Comparison of ENCODE assay signal across 8 mouse cellular contexts in the genomic region with DNA sequence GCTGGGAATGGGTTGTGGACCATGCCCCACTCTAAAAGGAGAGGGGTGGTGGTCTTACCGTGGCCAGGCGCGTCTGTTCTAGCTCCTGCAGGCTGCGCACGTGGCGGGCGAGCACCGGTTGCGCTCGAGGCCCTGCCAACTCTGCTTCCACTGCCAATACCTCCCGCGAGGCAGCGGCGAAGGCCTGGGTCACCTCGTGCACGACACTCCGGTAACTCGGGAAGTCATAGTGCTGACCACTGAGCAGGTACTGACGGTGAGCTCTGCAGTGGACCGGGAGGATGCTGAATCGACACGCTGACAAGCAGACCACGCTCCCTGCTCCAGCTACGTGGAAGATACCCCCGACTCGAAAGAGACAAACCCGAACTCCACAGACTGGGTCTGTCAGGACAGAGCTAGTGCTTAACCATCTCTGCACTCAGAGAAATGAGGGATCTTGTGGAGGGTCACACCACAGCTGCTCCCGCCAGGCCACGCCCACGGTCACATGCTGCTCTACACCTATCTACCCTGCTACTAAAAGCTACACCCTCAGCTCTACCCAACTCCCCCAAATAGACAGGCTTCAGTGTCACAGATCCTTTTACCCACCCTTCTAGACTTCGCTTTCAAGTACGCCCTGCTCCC. TPM values are rescaled to one million over a fixed set of nuclear protein-coding genes. Genes with fewer than 3 reads are reported as not detected.
DNase-seq lines count a peak whose midpoint lies in the region; ATAC-seq and TF ChIP-seq lines count a peak whose summit lies in the region.

No protein-coding gene starts in this region.

- H3K79me2 ChIP-seq in macrophage (ENCODE audit: inconsistent target) = peaks cover 27% of the 10 kb centered on the region

- peak overlapping the region; percentile 93; the same call in 1 of the 2 replicates for H3K27ac ChIP-seq in kidney, embryonic 16.5 days (ENCODE audit: low read length)
- no peak overlapping the region; the same call in 1 of the 2 replicates for H3K27ac ChIP-seq in bone marrow macrophage, adult 2 months (ENCODE audit: insufficient read depth, low read depth, low read length)
- H3K27ac ChIP-seq in heart, postnatal 0 days (ENCODE audit: low read depth) = peak overlapping the region; percentile 89; the same call in 1 of the 2 replicates
- peak overlapping the region; percentile 29 for H3K27ac ChIP-seq in macrophage

- no peak for TF ChIP-seq CTCF in bone marrow macrophage, adult 2 months (IDR thresholded peaks at IDR 0.05; ENCODE audit: low read depth, low read length)
- TF ChIP-seq CTCF in heart, postnatal 0 days (IDR thresholded peaks at IDR 0.05; ENCODE audit: low read depth) = no peak

- 37% methylated on average over 32 of the region's 32 CpGs for WGBS in kidney, embryonic 16.5 days
- WGBS in heart, postnatal 0 days = 37% methylated on average over 32 of the region's 32 CpGs
- 48% methylated on average over 27 of the region's 32 CpGs for WGBS in macrophage (ENCODE audit: missing documents)

- H3K27me3 ChIP-seq in kidney, embryonic 16.5 days (ENCODE audit: insufficient read depth, low read length) = peaks cover 34% of the 10 kb centered on the region
- peaks cover 22% of the 10 kb centered on the region for H3K27me3 ChIP-seq in heart, postnatal 0 days (ENCODE audit: control insufficient read depth, insufficient read depth, low read length)

- H3K4me2 ChIP-seq in kidney, embryonic 16.5 days (replicated peaks; ENCODE audit: low read depth, low read length) = peak overlapping the region; percentile 81
- H3K4me2 ChIP-seq in heart, postnatal 0 days (ENCODE audit: low read depth, low read length) = peak overlapping the region; percentile 76

- H3K4me3 ChIP-seq in kidney, embryonic 16.5 days (ENCODE audit: low read length) = peak overlapping the region; percentile 77
- H3K4me3 ChIP-seq in bone marrow macrophage, adult 2 months (ENCODE audit: insufficient read depth, low read length) = peak overlapping the region; percentile 80
- peak overlapping the region; percentile 87 for H3K4me3 ChIP-seq in heart, postnatal 0 days (ENCODE audit: low read depth, low read length)
- H3K4me3 ChIP-seq in macrophage (ENCODE audit: inconsistent target) = peak overlapping the region; percentile 63

- peak overlapping the region; percentile 94 for H3K9ac ChIP-seq in kidney, embryonic 16.5 days (replicated peaks; ENCODE audit: low read length)
- peak overlapping the region; percentile 81 for H3K9ac ChIP-seq in heart, postnatal 0 days (replicated peaks; ENCODE audit: low read depth, low read length)

- DNase-seq in kidney, adult 18-20 months = no peak
- DNase-seq in heart, postnatal 0 days (ENCODE audit: low spot score) = no peak
- no peak for DNase-seq in ovary, postnatal 10 days (ENCODE audit: low spot score)
- DNase-seq in retina, embryonic 14.5 days (ENCODE audit: low spot score) = no peak

- ATAC-seq in kidney, embryonic 16.5 days (ENCODE audit: low FRiP score, low TSS enrichment) = peak; percentile 17
- ATAC-seq in heart, postnatal 0 days (ENCODE audit: insufficient read depth, low read depth) = peak; percentile 1; the same call in 1 of the 2 replicates
- ATAC-seq in CD4-positive, CD25-positive, alpha-beta regulatory T cell, adult 4 months = no peak

- H3K4me1 ChIP-seq in kidney, embryonic 16.5 days (ENCODE audit: insufficient read depth, low read length) = peaks cover 54% of the 10 kb centered on the region
- no peaks in the 10 kb centered on the region for H3K4me1 ChIP-seq in bone marrow macrophage, adult 2 months (ENCODE audit: control insufficient read depth, insufficient read depth, low read length)
- H3K4me1 ChIP-seq in heart, postnatal 0 days (ENCODE audit: control insufficient read depth, insufficient read depth) = peaks cover 30% of the 10 kb centered on the region

- no peak for TF ChIP-seq EP300 in heart, postnatal 0 days (IDR thresholded peaks at IDR 0.05; ENCODE audit: low read depth)

- TF ChIP-seq POLR2A in bone marrow macrophage, adult 2 months (IDR thresholded peaks at IDR 0.05; ENCODE audit: borderline replicate concordance, low read depth, low read length) = no peak

- H3K36me3 ChIP-seq in kidney, embryonic 16.5 days (ENCODE audit: insufficient read depth, low read length) = peaks cover 15% of the 10 kb centered on the region
- peaks cover 17% of the 10 kb centered on the region for H3K36me3 ChIP-seq in heart, postnatal 0 days (replicated peaks; ENCODE audit: control insufficient read depth, insufficient read depth, low read length)
- peaks cover 7% of the 10 kb centered on the region; the same call in 1 of the 2 replicates for H3K36me3 ChIP-seq in macrophage (ENCODE audit: inconsistent target)

- no peaks in the 10 kb centered on the region for H3K9me3 ChIP-seq in kidney, embryonic 16.5 days (ENCODE audit: low read length)
- H3K9me3 ChIP-seq in heart, postnatal 0 days (replicated peaks; ENCODE audit: control insufficient read depth, low read length) = no peaks in the 10 kb centered on the region

RNA-seq across cellular contexts. Expression of a gene that starts 0.7 kb away (rescaled TPM):
- polyA plus RNA-seq in kidney, embryonic 16.5 days (2015; fragmentation: Nextera tagmentation; extraction: Ambion mirVana) = 133 and 135 TPM in 2 replicates
- polyA plus RNA-seq in bone marrow macrophage, adult 2 months (2012; ENCODE audit: insufficient read depth, insufficient read length, missing spikeins) = 80.7 and 86.0 TPM in 2 replicates
- 121 and 145 TPM in 2 replicates for total RNA-seq in heart, postnatal 0 days (2014; rRNA removed; ENCODE audit: low replicate concordance)
- polyA plus RNA-seq in heart, postnatal 0 days (2015; fragmentation: Nextera tagmentation; extraction: Ambion mirVana) = 139 and 146 TPM in 2 replicates
- 10 to 100 TPM in 18 of 26 experiments, 1 to 10 TPM in 8; 4.0 to 44.4 (median 19.7) TPM for total RNA-seq in macrophage (2018; cell fraction: chromatin; rRNA removed)
- total RNA-seq in macrophage (2018; cell fraction: cytosol; rRNA removed) = 100 to 1,000 TPM in 7 of 26 experiments, 10 to 100 TPM in 19; 62.5 to 111 (median 90.4) TPM
- total RNA-seq in macrophage (2018; cell fraction: nucleus; rRNA removed) = 10 to 100 TPM in 25 of 26 experiments, 1 to 10 TPM in 1; 7.9 to 67.7 (median 32.9) TPM
- polyA plus RNA-seq in macrophage (2018) = 37.3 to 87.0 TPM (median 75.4 TPM) in 3 replicates
- 10 to 100 TPM; 82.2 to 83.2 TPM for polyA plus RNA-seq in CD4-positive, CD25-positive, alpha-beta regulatory T cell, adult 4 months (2017; shearing (Covaris generic))

RNA-seq across cellular contexts. Expression of a gene that starts 4.8 kb away (rescaled TPM):
- polyA plus RNA-seq in kidney, embryonic 16.5 days (2015; fragmentation: Nextera tagmentation; extraction: Ambion mirVana) = 869 and 882 TPM in 2 replicates
- polyA plus RNA-seq in bone marrow macrophage, adult 2 months (2012; ENCODE audit: insufficient read depth, insufficient read length, missing spikeins) = 825 and 873 TPM in 2 replicates
- 887 and 1,064 TPM in 2 replicates for total RNA-seq in heart, postnatal 0 days (2014; rRNA removed; ENCODE audit: low replicate concordance)
- polyA plus RNA-seq in heart, postnatal 0 days (2015; fragmentation: Nextera tagmentation; extraction: Ambion mirVana) = 1,011 and 1,075 TPM in 2 replicates
- 100 to 1,000 TPM in 1 of 26 experiments, 10 to 100 TPM in 25; 15.6 to 152 (median 42.1) TPM for total RNA-seq in macrophage (2018; cell fraction: chromatin; rRNA removed)
- total RNA-seq in macrophage (2018; cell fraction: cytosol; rRNA removed) = 1,000 to 10,000 TPM in 13 of 26 experiments, 100 to 1,000 TPM in 13; 668 to 1,500 (median 1,029) TPM
- 100 to 1,000 TPM in 21 of 26 experiments, 10 to 100 TPM in 5; 73.7 to 183 (median 129) TPM for total RNA-seq in macrophage (2018; cell fraction: nucleus; rRNA removed)
- polyA plus RNA-seq in macrophage (2018) = 907 to 1,116 TPM (median 1,045 TPM) in 3 replicates
- polyA plus RNA-seq in CD4-positive, CD25-positive, alpha-beta regulatory T cell, adult 4 months (2017; shearing (Covaris generic)) = 1,000 to 10,000 TPM; 3,148 to 3,732 TPM

RNA-seq across cellular contexts. Expression of a gene that starts 12.9 kb away (rescaled TPM):
- 29.3 and 30.7 TPM in 2 replicates for polyA plus RNA-seq in kidney, embryonic 16.5 days (2015; fragmentation: Nextera tagmentation; extraction: Ambion mirVana)
- 0.97 and 1.0 TPM in 2 replicates for polyA plus RNA-seq in bone marrow macrophage, adult 2 months (2012; ENCODE audit: insufficient read depth, insufficient read length, missing spikeins)
- not detected in 2 replicates for total RNA-seq in heart, postnatal 0 days (2014; rRNA removed; ENCODE audit: low replicate concordance)
- polyA plus RNA-seq in heart, postnatal 0 days (2015; fragmentation: Nextera tagmentation; extraction: Ambion mirVana) = 0.16 and 0.66 TPM in 2 replicates
- 1 to 10 TPM in 1 of 26 experiments, not detected in 25; 8.9 TPM for total RNA-seq in macrophage (2018; cell fraction: chromatin; rRNA removed)
- not detected for total RNA-seq in macrophage (2018; cell fraction: cytosol; rRNA removed)
- total RNA-seq in macrophage (2018; cell fraction: nucleus; rRNA removed) = 1 to 10 TPM in 1 of 26 experiments, not detected in 25; 1.2 TPM
- polyA plus RNA-seq in macrophage (2018) = not detected in 3 replicates
- polyA plus RNA-seq in CD4-positive, CD25-positive, alpha-beta regulatory T cell, adult 4 months (2017; shearing (Covaris generic)) = not detected

RNA-seq across cellular contexts. Expression of a gene that starts 18.7 kb away (rescaled TPM):
- 6.5 and 7.0 TPM in 2 replicates for polyA plus RNA-seq in kidney, embryonic 16.5 days (2015; fragmentation: Nextera tagmentation; extraction: Ambion mirVana)
- polyA plus RNA-seq in bone marrow macrophage, adult 2 months (2012; ENCODE audit: insufficient read depth, insufficient read length, missing spikeins) = not detected in 2 replicates
- total RNA-seq in heart, postnatal 0 days (2014; rRNA removed; ENCODE audit: low replicate concordance) = not detected in 2 replicates
- polyA plus RNA-seq in heart, postnatal 0 days (2015; fragmentation: Nextera tagmentation; extraction: Ambion mirVana) = not detected in 2 replicates
- not detected for total RNA-seq in macrophage (2018; cell fraction: chromatin; rRNA removed)
- not detected for total RNA-seq in macrophage (2018; cell fraction: cytosol; rRNA removed)
- not detected for total RNA-seq in macrophage (2018; cell fraction: nucleus; rRNA removed)
- polyA plus RNA-seq in macrophage (2018) = not detected in 3 replicates
- not detected for polyA plus RNA-seq in CD4-positive, CD25-positive, alpha-beta regulatory T cell, adult 4 months (2017; shearing (Covaris generic))

RNA-seq across cellular contexts. Expression of a gene that starts 21.7 kb away (rescaled TPM):
- 353 and 359 TPM in 2 replicates for polyA plus RNA-seq in kidney, embryonic 16.5 days (2015; fragmentation: Nextera tagmentation; extraction: Ambion mirVana)
- polyA plus RNA-seq in bone marrow macrophage, adult 2 months (2012; ENCODE audit: insufficient read depth, insufficient read length, missing spikeins) = 163 and 178 TPM in 2 replicates
- 422 and 440 TPM in 2 replicates for total RNA-seq in heart, postnatal 0 days (2014; rRNA removed; ENCODE audit: low replicate concordance)
- polyA plus RNA-seq in heart, postnatal 0 days (2015; fragmentation: Nextera tagmentation; extraction: Ambion mirVana) = 195 and 200 TPM in 2 replicates
- 100 to 1,000 TPM; 130 to 375 (median 241) TPM for total RNA-seq in macrophage (2018; cell fraction: chromatin; rRNA removed)
- 100 to 1,000 TPM; 162 to 236 (median 198) TPM for total RNA-seq in macrophage (2018; cell fraction: cytosol; rRNA removed)
- 100 to 1,000 TPM; 137 to 299 (median 210) TPM for total RNA-seq in macrophage (2018; cell fraction: nucleus; rRNA removed)
- polyA plus RNA-seq in macrophage (2018) = 103 to 188 TPM (median 181 TPM) in 3 replicates
- 100 to 1,000 TPM; 117 to 159 TPM for polyA plus RNA-seq in CD4-positive, CD25-positive, alpha-beta regulatory T cell, adult 4 months (2017; shearing (Covaris generic))

Comparison
In these comparisons a context has a peak if more than half of its experiments do, and no peak if none do; other contexts are left out.
1. RNA of a gene that starts 12.9 kb away (polyA plus RNA-seq): 29.3 to 30.7 TPM in kidney, embryonic 16.5 days; 0.97 to 1.0 TPM in bone marrow macrophage, adult 2 months, 0.16 to 0.66 TPM in heart, postnatal 0 days, not detected in macrophage and not detected in CD4-positive, CD25-positive, alpha-beta regulatory T cell, adult 4 months; every median in the first group is over 10 times any median in the second.
2. Peak in every context shown above with its lines, with median percentiles within 50 percentile points of each other: H3K4me3 ChIP-seq.